Comparison of ENCODE assay signal across 7 mouse cellular contexts in the genomic region with DNA sequence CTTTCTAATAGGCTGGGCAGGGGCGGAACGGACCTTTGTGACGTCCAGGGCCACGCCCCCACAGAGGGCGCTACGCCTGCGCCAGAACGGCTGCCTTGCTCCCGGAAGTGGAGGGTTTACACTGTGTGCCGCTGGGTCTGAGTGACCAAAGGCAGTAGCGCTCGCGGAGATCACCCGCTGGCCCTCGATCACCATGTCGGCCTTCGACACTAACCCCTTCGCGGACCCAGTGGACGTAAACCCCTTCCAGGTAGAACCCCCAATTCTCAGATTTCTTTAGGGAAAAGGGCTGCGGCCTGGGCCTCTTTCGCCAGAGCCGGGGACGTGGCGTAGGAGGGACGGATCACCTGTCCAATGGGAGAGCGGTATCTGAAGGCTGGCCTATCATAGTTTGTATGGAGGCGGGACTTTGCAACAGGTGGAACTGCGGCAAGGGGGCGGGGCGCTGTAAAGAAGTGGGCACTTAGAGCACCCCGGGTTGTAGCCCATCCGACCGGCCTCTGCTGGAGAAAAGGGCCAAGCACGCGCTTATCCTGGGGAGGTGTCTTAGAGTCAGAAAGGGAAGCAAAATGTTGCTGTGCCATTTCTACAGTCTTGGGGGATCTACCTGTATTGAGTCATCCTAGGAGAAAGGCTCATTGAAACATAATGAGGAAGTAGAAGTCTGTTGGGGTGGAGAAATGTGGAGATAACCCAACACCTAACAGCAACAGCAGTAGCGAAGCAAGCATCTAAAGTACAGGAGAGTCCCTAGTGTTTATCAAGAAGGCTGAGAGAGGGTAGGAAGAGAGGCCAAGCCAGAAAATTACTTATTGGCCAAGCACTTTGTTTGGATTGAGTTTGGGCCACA. TPM values are rescaled to one million over a fixed set of nuclear protein-coding genes. Genes with fewer than 3 reads are reported as not detected.
DNase-seq lines count a peak whose midpoint lies in the region; ATAC-seq lines count a peak whose summit lies in the region.

A gene (plus strand): TSS at position 83 of the 850 bp plus-strand sequence.

- H3K27ac ChIP-seq in intestine, embryonic 15.5 days: peak within 1 kb of the TSS; percentile 77
- peak within 1 kb of the TSS; percentile 88 for H3K27ac ChIP-seq in midbrain, embryonic 10.5 days (replicated peaks)

- peak within 1 kb of the TSS; percentile 75 for H3K9ac ChIP-seq in intestine, embryonic 15.5 days

- peak within 1 kb of the TSS; percentile 67 for H3K4me3 ChIP-seq in intestine, embryonic 15.5 days (replicated peaks)
- peak within 1 kb of the TSS; percentile 81 for H3K4me3 ChIP-seq in midbrain, embryonic 10.5 days

- peak within 1 kb of the TSS; percentile 61 for H3K4me2 ChIP-seq in intestine, embryonic 15.5 days (replicated peaks)

- H3K4me1 ChIP-seq in intestine, embryonic 15.5 days (replicated peaks): peaks cover 23% of the 10 kb centered on the region
- peaks cover 28% of the 10 kb centered on the region for H3K4me1 ChIP-seq in midbrain, embryonic 10.5 days

- DNase-seq in adrenal gland, adult 18-20 months (ENCODE audit: low spot score in 2 of 2): peak; percentile 92 to 93
- DNase-seq in embryo, embryonic 11 days: peak; percentile 96
- peak; percentile 88 to 95 for DNase-seq in gastrocnemius, postnatal 36 days
- DNase-seq in left cerebral cortex, postnatal 25 days (ENCODE audit: low spot score in 2 of 2): peak; percentile 95 to 96
- peak; percentile 95 for DNase-seq in midbrain, embryonic 10.5 days (ENCODE audit: low spot score)
- peak; percentile 90 for DNase-seq in right cerebral cortex, postnatal 4 days

- intact Hi-C loops in gastrocnemius, postnatal 36 days (cut with DNase I): no loop called here
- intact Hi-C loops in left cerebral cortex, postnatal 25 days (cut with DNase I): no loop called here

- WGBS in intestine, embryonic 15.5 days: under 1% methylated on average over 37 of the region's 37 CpGs
- WGBS in midbrain, embryonic 10.5 days: 1% methylated on average over 37 of the region's 37 CpGs

- H3K9me3 ChIP-seq in intestine, embryonic 15.5 days: no peaks in the 10 kb centered on the region
- no peaks in the 10 kb centered on the region for H3K9me3 ChIP-seq in midbrain, embryonic 10.5 days (replicated peaks)

- no peaks in the 10 kb centered on the region for H3K36me3 ChIP-seq in intestine, embryonic 15.5 days
- no peaks in the 10 kb centered on the region for H3K36me3 ChIP-seq in midbrain, embryonic 10.5 days

- ATAC-seq in intestine, embryonic 15.5 days: peak; percentile 99

- H3K27me3 ChIP-seq in intestine, embryonic 15.5 days (replicated peaks): no peaks in the 10 kb centered on the region
- H3K27me3 ChIP-seq in midbrain, embryonic 10.5 days (ENCODE audit: low read depth, poor library complexity, severe bottlenecking): no peaks in the 10 kb centered on the region

RNA-seq across cellular contexts. Expression of the gene that starts here (rescaled TPM):
- total RNA-seq in adrenal gland, adult 18-20 months (2021): 10 to 100 TPM; 51.3 to 61.9 TPM
- 10 to 100 TPM; 33.8 to 37.3 TPM for total RNA-seq in gastrocnemius, postnatal 36 days (2021)
- 83.9 and 84.5 TPM in 2 replicates for polyA plus RNA-seq in intestine, embryonic 15.5 days (2015; fragmentation: Nextera tagmentation; extraction: Ambion mirVana)
- total RNA-seq in left cerebral cortex, postnatal 25 days (2021): 10 to 100 TPM; 22.5 to 25.6 TPM
- polyA plus RNA-seq in midbrain, embryonic 10.5 days (2016; fragmentation: Nextera tagmentation; extraction: Ambion mirVana): 52.4 and 58.9 TPM in 2 replicates

Comparison
In these comparisons a context has a peak if more than half of its experiments do, and no peak if none do; other contexts are left out.
1. Peak in every context shown above with its lines: DNase-seq, ATAC-seq, H3K4me3 ChIP-seq and H3K27ac ChIP-seq.